Mouse (Mus musculus): ENCODE data around the gene Cemip2. TPM values are rescaled to one million over a fixed set of nuclear protein-coding genes. Genes with fewer than 3 reads are reported as not detected.

Cemip2 gene
- polyA plus RNA-seq, 1 experiment from 2014 or later = 51.7 TPM

- ATAC-seq (ENCODE audit: insufficient number of reproducible peaks, insufficient read depth, low FRiP score, low TSS enrichment) = no peak
- Histone ChIP-seq H3K36me3 (peaks cover 28% of the 10 kb centered on the region), H3K9me3 (no peaks in the 10 kb centered on the region), H3K4me2 (replicated peaks) (no peak overlapping the region), H3K27ac (no peak overlapping the region), H3K9ac (no peak overlapping the region), H3K27me3 (no peaks in the 10 kb centered on the region), H3K4me3 (no peak overlapping the region), H3K4me1 (peaks cover 5% of the 10 kb centered on the region)
- WGBS = 89% methylated on average over 26 of the region's 26 CpGs
Observed at GRCm38 (mm10) chr19:21792587-21793175, 14.5 kb downstream of the Cemip2 start.

- H3K9me3 ChIP-seq = no peaks in the 10 kb centered on the region
- no peak for ATAC-seq (ENCODE audit: insufficient number of reproducible peaks, insufficient read depth, low FRiP score, low TSS enrichment)
- no peak overlapping the region for H3K9ac ChIP-seq
- no peak overlapping the region for H3K4me3 ChIP-seq
- no peaks in the 10 kb centered on the region for H3K27me3 ChIP-seq
- WGBS = 84% methylated on average over 3 of the region's 3 CpGs
- no peak overlapping the region for H3K4me2 ChIP-seq (replicated peaks)
- H3K4me1 ChIP-seq = 0 out of 2 replicates have a peak, but pooled peaks cover 2% of the 10 kb centered on the region
- H3K27ac ChIP-seq = no peak overlapping the region
- H3K36me3 ChIP-seq = peaks cover 41% of the 10 kb centered on the region
Observed at GRCm38 (mm10) chr19:21794569-21794968, 16.4 kb downstream of the Cemip2 start.

- 86% methylated on average over 5 of the region's 5 CpGs for WGBS
- H3K27ac ChIP-seq = no peak overlapping the region
- ATAC-seq (ENCODE audit: insufficient number of reproducible peaks, insufficient read depth, low FRiP score, low TSS enrichment) = no peak
- H3K4me1 ChIP-seq = peaks cover 5% of the 10 kb centered on the region; the same call in 1 of the 2 replicates
- no peak overlapping the region for H3K9ac ChIP-seq
- no peaks in the 10 kb centered on the region for H3K27me3 ChIP-seq
- no peaks in the 10 kb centered on the region for H3K9me3 ChIP-seq
- no peak overlapping the region for H3K4me2 ChIP-seq (replicated peaks)
- H3K4me3 ChIP-seq = no peak overlapping the region
- peaks cover 54% of the 10 kb centered on the region for H3K36me3 ChIP-seq
Observed at GRCm38 (mm10) chr19:21796333-21796732, 18.2 kb downstream of the Cemip2 start.

- ATAC-seq (ENCODE audit: insufficient number of reproducible peaks, insufficient read depth, low FRiP score, low TSS enrichment) = no peak
- Histone ChIP-seq H3K4me2 (replicated peaks) (no peak overlapping the region), H3K27ac (no peak overlapping the region), H3K27me3 (no peaks in the 10 kb centered on the region), H3K9me3 (no peaks in the 10 kb centered on the region), H3K36me3 (peaks cover 65% of the 10 kb centered on the region), H3K4me3 (no peak overlapping the region), H3K9ac (no peak overlapping the region), H3K4me1 (peaks cover 5% of the 10 kb centered on the region; the same call in 1 of the 2 replicates)
- WGBS = 61% methylated on average over 3 of the region's 3 CpGs
Observed at GRCm38 (mm10) chr19:21798700-21799099, 20.6 kb downstream of the Cemip2 start.

GRCm38 (mm10) chr19:21799410-21800373 is 21.6 kb downstream of the Cemip2 start:
- Histone ChIP-seq H3K4me2 (replicated peaks) (no peak overlapping the region), H3K36me3 (peaks cover 69% of the 10 kb centered on the region), H3K27ac (peak overlapping the region; percentile 0; the same call in 1 of the 2 replicates), H3K27me3 (no peaks in the 10 kb centered on the region), H3K9me3 (no peaks in the 10 kb centered on the region), H3K4me1 (peaks cover 5% of the 10 kb centered on the region; the same call in 1 of the 2 replicates), H3K4me3 (no peak overlapping the region), H3K9ac (no peak overlapping the region)
- ATAC-seq (ENCODE audit: insufficient number of reproducible peaks, insufficient read depth, low FRiP score, low TSS enrichment) = 0 out of 2 replicates have a peak, but pooled peaks have one; percentile 30
- WGBS = 64% methylated on average over 13 of the region's 13 CpGs

GRCm38 (mm10) chr19:21804488-21804887 is 26.3 kb downstream of the Cemip2 start:
- ATAC-seq (ENCODE audit: insufficient number of reproducible peaks, insufficient read depth, low FRiP score, low TSS enrichment) = no peak
- H3K9me3 ChIP-seq = no peaks in the 10 kb centered on the region
- H3K4me2 ChIP-seq (replicated peaks) = no peak overlapping the region
- H3K4me1 ChIP-seq = peaks cover 3% of the 10 kb centered on the region; the same call in 1 of the 2 replicates
- H3K4me3 ChIP-seq = no peak overlapping the region
- H3K36me3 ChIP-seq = peaks cover 86% of the 10 kb centered on the region
- H3K9ac ChIP-seq = no peak overlapping the region
- no peak overlapping the region for H3K27ac ChIP-seq
- 95% methylated on average over 8 of the region's 8 CpGs for WGBS
- H3K27me3 ChIP-seq = no peaks in the 10 kb centered on the region

- Histone ChIP-seq H3K27ac (no peak overlapping the region), H3K4me1 (no peaks in the 10 kb centered on the region), H3K9me3 (no peaks in the 10 kb centered on the region), H3K27me3 (no peaks in the 10 kb centered on the region), H3K4me2 (replicated peaks) (no peak overlapping the region), H3K36me3 (peaks cover 85% of the 10 kb centered on the region), H3K4me3 (no peak overlapping the region), H3K9ac (no peak overlapping the region)
- no peak for ATAC-seq (ENCODE audit: insufficient number of reproducible peaks, insufficient read depth, low FRiP score, low TSS enrichment)
- WGBS = 85% methylated on average over 3 of the region's 3 CpGs
Observed at GRCm38 (mm10) chr19:21805305-21805704, 27.2 kb downstream of the Cemip2 start.

GRCm38 (mm10) chr19:21810135-21810534 is 32.0 kb downstream of the Cemip2 start:
- Histone ChIP-seq H3K27ac (no peak overlapping the region), H3K27me3 (no peaks in the 10 kb centered on the region), H3K4me3 (no peak overlapping the region), H3K4me1 (no peaks in the 10 kb centered on the region), H3K36me3 (peaks cover 82% of the 10 kb centered on the region), H3K9ac (no peak overlapping the region), H3K4me2 (replicated peaks) (no peak overlapping the region), H3K9me3 (no peaks in the 10 kb centered on the region)
- 92% methylated on average over 5 of the region's 5 CpGs for WGBS
- no peak for ATAC-seq (ENCODE audit: insufficient number of reproducible peaks, insufficient read depth, low FRiP score, low TSS enrichment)

GRCm38 (mm10) chr19:21813560-21813959 is 35.4 kb downstream of the Cemip2 start:
- no peaks in the 10 kb centered on the region for H3K4me1 ChIP-seq
- 83% methylated on average over 13 of the region's 13 CpGs for WGBS

GRCm38 (mm10) chr19:21814433-21815020 is 36.4 kb downstream of the Cemip2 start:
- ATAC-seq (ENCODE audit: insufficient number of reproducible peaks, insufficient read depth, low FRiP score, low TSS enrichment) = no peak
- WGBS = 82% methylated on average over 8 of the region's 8 CpGs

More at GRCm38 (mm10) chr19:21813560-21813959, 35.4 kb downstream of the Cemip2 start:
- ATAC-seq (ENCODE audit: insufficient number of reproducible peaks, insufficient read depth, low FRiP score, low TSS enrichment) = no peak
- H3K9me3 ChIP-seq = no peaks in the 10 kb centered on the region
- no peak overlapping the region for H3K9ac ChIP-seq
- no peak overlapping the region for H3K27ac ChIP-seq
- H3K4me2 ChIP-seq (replicated peaks) = no peak overlapping the region
- peaks cover 72% of the 10 kb centered on the region for H3K36me3 ChIP-seq
- no peak overlapping the region for H3K4me3 ChIP-seq
- H3K27me3 ChIP-seq = no peaks in the 10 kb centered on the region

GRCm38 (mm10) chr19:21816260-21816659 is 38.1 kb downstream of the Cemip2 start:
- Histone ChIP-seq H3K27ac (no peak overlapping the region), H3K36me3 (peaks cover 66% of the 10 kb centered on the region), H3K4me2 (replicated peaks) (no peak overlapping the region), H3K27me3 (no peaks in the 10 kb centered on the region), H3K4me3 (no peak overlapping the region), H3K4me1 (no peaks in the 10 kb centered on the region), H3K9ac (no peak overlapping the region), H3K9me3 (no peaks in the 10 kb centered on the region)
- ATAC-seq (ENCODE audit: insufficient number of reproducible peaks, insufficient read depth, low FRiP score, low TSS enrichment) = no peak
- 96% methylated on average over 4 of the region's 4 CpGs for WGBS

More at GRCm38 (mm10) chr19:21814433-21815020, 36.4 kb downstream of the Cemip2 start:
- peaks cover 68% of the 10 kb centered on the region for H3K36me3 ChIP-seq
- H3K9ac ChIP-seq = no peak overlapping the region
- no peak overlapping the region for H3K4me2 ChIP-seq (replicated peaks)
- H3K4me3 ChIP-seq = no peak overlapping the region
- no peaks in the 10 kb centered on the region for H3K27me3 ChIP-seq
- H3K9me3 ChIP-seq = no peaks in the 10 kb centered on the region
- no peak overlapping the region for H3K27ac ChIP-seq
- no peaks in the 10 kb centered on the region for H3K4me1 ChIP-seq
